Mouse (Mus musculus) lung, postnatal 25 days (tissue): ENCODE measurements at regions not wholly inside any gene's neighbourhood (a gene's known extent, or its start where the extent isn't known, plus 50 kb on each side); places are given as distances from the start of the nearest gene placed in this dataset.

Experiments used
- DNase-seq: peaks from one replicate; pipeline ENCODE4 v3.0.0; 2022; ENCODE audit warnings: low spot score

DNA sequence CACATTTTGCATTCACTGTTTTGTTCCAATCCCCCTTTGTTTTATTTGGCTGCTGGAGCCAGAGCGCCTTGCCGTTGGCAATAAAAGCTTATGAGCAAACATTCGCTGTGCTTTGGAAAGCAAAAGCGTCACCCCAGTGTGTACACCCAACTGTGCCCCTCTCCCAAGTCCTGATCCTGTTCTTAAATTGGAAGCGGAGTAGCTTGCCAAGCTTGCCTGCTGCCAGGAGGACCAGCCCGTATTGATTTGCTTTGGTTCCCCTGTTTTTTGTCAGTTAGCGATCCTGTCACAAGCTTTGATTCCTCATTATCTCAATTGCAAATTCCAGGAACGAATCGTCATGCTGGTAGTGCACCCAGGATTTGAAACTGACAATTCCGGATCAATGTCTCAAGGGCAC is 917.5 kb downstream of the Olfm4 start:
- DNase-seq, result no peak

DNA sequence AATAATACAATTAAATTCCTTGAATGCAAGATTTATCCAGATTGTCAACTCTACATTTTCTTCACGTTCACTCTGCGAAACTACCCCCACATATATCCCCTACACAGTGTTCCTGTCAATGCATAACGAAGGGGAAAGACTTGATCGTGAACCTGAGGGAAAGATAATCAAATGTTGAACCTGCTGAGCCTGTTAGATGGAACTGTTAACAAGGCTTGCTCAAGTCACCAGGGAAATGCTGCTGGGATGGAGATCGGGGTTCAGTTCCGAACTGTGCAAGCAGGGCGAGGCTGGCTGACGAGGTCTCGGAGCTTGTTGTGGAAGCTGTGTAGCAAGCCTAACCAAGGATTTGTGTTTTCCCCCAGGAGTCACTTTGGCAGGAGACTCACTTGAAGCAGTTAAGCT is 917.9 kb downstream of the Olfm4 start:
- no peak for DNase-seq

DNA sequence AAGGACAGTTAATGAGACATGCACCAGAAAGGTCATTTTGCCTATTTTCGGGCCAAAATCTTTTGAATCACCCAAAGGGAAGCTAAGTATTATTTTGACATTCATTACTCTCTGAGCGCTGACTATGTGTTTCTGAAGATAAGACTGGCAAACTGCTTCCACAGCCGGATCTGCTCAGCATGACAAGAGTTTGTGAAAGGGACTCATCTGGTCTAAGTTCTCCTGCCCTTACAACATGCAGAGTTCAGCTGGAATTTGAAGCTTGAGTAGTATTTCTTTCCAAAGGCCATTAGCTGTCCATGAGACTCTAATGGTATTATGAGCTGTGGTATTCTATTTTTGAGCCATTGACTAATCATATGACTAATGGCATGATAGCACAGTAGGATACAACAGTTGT is 932.1 kb downstream of the Olfm4 start:
- DNase-seq, result peak; percentile 18

DNA sequence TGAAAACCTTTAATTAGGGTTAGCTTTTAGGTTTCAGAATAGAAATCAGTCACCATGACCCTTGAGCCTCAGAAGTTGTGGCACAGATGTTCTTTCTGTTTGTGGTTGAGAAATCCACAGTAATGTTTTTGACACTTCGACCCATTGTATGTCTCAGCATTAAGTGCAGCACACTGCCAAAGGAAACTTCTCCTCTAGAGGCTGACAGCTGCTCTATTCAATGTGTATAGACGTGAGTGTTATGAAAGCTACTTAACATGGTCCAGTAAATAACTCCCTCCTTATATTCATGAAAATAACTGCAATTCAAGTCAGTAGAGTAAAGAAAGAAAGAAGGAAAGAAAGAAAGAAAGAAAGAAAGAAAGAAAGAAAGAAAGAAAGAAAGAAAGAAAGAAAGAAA is 939.9 kb downstream of the Olfm4 start:
- DNase-seq, result no peak

DNA sequence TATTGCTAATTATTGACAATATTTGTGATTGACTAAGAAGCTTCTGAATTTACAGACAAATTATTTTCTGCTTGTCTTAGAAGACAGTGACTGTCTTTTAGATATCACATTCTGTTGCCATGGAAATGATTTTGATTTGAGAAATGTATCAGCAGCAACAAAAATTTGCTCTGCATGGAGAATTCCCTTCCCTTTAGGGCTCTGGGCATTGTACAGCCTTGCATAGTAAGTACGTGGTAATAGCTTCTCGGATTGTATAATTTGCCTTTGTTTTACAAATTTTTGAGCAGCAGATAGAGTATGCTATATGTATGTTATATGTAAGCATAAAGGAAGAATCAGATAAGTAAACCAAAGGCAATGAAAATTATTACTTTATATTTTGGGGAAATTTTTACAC is 976.1 kb downstream of the Olfm4 start:
- no peak for DNase-seq

DNA sequence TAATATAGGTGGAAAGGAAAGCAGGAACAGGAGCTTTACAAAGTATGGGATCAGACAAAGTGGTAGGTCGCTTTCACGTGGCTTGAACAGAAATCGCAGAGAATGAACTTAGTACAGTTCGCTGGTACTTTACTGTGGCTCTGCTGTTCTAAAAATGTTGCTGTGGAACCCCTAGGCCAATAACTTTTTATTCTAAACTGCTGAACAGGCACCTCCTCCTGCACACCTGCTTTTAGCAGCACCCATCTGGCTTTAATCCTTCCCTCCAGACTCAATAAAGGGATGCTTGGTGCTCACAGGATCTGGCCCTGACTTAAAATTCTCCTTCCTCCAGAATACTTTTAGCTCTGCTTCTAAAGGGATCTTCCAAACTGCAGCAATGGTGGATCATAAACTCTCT is 991.9 kb downstream of the Olfm4 start:
- DNase-seq, result no peak

DNA sequence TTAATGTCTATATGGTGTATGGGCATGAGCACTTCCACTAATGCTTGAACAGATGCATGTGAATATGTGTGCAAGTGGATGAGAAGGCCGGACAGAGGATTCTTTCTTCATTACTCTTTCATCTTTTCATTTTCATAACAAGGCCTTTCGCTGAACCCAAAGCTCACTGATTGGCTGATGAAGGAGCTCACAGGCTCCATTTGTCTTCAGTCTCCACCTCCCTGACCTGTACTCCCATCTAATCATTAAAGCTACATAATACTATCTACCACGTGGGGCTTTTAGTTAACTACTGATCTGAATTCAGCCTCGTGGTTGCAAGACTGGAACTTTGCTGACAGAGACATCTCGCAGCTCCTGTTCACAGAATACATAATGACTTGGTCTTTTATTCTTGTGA is 992.8 kb downstream of the Olfm4 start:
- DNase-seq, result no peak

DNA sequence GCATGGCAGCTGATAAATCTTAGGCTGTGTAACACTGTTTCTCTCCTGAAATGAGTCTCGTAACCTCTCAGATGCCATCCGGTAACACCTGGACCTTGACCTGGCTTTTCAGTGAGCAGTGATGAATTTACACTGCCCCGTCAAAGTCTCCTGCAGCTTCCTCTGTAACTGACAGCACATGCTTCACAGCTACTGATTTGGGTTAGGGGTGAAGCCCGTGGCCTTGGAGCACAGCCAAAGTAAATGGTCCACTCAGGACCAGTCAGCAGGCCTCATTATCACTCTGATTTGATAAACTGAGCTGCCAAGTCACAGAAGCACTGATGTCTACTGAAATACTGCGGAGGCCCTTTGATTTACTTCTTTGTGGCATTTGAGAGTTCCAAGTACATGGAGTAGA is 995.6 kb downstream of the Olfm4 start:
- no peak for DNase-seq

DNA sequence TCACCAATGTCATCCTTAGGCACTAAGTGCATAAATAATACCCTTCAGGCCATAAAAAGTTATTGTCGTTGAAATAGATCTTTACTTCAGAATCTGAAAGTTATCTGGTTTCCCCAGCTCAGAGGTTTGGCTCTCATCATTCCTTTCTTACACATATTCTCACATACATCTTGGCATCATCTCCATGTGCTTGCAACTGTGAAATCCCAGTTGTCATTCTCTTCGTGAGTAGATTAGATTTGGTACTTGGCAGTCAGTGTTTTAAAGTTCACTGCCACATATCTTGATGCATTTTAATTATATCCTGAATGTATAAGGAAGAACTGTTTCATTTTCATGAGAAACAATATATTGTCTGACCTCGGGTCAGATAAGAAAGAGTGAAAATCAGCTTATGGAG is 1006.3 kb downstream of the Olfm4 start:
- DNase-seq, result no peak

DNA sequence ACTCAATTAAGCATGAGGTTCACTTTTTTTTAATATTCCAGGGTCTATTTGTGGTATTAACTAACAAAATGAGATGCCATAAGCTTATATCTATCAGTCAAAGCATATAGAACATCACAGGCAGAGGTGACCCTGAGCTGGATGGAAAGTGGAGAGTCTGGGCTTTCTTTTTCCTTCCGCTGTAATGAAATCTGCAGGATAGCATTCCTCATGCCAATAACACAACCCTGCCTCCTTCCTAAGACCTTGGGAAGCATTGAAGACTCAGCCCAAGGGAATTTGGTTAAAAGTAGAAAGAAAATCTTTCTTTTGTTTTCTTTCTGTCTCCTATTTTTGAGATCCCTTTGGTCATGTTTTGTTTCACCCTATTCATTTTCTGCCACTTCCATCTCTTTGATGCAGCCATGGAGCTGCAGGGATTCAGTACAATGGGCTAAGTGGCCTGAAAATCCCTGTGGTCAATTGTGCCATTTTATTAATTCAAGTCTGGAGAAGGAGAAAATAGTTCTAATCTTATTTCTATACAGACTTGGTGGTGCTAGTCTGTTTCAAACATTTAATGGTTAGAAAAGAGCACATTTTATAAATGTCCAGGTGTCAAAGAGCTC is 1006.9 kb downstream of the Olfm4 start:
- DNase-seq, result no peak

DNA sequence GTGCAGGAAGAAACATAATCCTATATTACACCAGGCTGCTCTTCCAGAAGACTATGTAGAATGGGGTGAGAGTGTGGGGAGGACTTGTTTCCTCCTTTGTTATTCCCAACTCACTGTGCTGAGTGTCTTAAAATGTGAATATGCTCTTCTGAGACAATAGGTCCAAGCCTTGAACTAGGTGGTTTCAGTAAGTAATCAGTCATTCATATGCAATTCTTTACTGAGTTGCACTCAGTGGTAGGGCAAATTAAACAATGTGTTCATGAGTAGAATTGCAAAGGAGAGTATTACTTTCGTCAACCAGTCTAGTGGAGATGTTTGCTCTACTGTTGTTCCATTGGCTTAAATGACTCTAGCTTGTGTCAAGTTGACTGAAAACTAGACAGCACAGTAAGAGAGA is 1015.1 kb downstream of the Olfm4 start:
- DNase-seq, result no peak

DNA sequence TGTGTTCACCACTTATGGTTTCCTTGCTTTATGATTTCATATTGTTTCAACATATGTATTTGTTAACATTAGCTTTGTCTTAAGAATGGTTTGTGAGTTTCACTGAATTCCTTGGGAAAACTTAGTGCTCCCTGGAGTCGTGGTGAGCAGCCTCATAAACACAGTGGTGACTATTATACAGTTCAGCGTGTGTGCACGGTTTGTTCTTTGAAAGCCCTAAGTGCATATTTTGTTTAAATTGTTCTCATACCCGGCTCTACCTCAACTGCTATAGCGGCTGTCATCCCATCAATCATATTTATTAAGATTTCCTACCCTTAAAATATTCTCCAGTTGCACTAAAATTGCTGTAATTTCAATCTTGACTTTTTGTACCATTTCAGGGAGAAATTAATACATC is 1029.3 kb downstream of the Olfm4 start:
- DNase-seq, result no peak

DNA sequence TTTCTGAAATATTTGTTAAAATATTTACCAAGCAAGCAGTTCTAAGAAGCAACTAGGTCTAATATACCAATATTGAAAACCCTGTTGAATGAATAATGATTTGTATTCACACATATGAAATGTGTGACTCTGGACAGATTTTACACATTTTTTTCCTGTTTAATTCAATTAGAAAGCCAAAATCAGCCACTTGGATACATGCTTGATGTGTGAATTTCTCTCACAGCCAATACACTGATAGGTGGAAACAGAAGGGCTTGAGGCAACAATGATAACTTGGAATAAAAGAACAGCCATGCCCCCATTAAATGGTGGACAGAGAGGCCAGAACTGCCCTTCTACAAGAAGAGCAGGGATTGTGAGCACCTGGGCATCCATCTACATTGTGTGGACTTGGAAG is 1047.6 kb downstream of the Olfm4 start:
- DNase-seq, result no peak

DNA sequence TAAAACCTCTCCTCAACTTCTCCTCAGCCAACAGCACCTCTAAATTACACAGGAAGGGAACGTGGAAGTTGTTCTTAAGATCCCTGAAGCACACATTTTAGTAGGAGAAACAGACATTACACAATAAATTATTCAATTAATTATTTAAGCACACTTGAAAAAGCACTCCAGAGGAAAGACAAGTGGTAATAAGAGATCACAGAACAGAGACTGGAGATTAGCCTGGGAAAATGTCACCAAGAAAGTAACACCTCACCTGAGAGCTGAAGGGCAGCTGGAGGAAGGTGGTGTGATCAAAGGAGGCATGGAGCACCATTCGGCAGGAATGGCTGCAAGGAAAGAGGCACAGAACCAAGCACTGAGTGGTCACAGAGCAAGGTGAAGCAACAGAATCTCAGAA is 1053.8 kb downstream of the Olfm4 start:
- DNase-seq, result peak; percentile 29

DNA sequence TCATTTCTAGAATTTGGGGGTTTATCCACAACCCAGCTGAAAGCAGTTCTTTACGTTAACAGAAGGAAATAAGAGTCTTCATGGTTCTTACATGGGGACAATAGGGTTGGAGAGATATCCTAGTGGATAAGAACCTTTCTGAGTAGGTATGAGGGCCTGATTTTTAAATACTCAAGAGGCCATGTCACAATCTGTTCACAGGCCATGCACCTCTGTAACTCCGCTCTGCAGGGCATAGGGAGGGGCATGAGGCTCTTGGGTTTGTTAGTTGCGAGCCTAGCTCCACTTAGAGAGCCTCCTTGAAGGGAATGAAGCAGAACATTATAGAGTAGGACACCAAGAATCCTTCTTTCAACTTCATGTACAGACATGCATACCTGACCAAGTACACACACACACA is 1054.2 kb downstream of the Olfm4 start:
- peak; percentile 6 for DNase-seq
